Comparison of ENCODE assay signal across 16 mouse cellular contexts in genomic region chr2:120589759-120590158, GRCm38 (mm10). TPM values are rescaled to one million over a fixed set of nuclear protein-coding genes. Genes with fewer than 3 reads are reported as not detected.
DNase-seq lines count a peak whose midpoint lies in the region.
"Had no signal": no experiment of that assay in that cellular context is flagged by ENCODE, and none has a peak within 500 bp of the region (broad histone marks: within the 10 kb centered on the region; RNA-seq: fewer than 3 reads in every experiment).

No protein-coding gene starts in this region.

- intact Hi-C loops in left cerebral cortex, postnatal 14 days (cut with DNase I): no loop called here

- DNase-seq in layer of hippocampus, adult 18-20 months (ENCODE audit: low spot score in 2 of 2): peak; percentile 48 to 71
- no peak for DNase-seq in layer of hippocampus, postnatal 10 days (ENCODE audit: low spot score in 2 of 2)
- DNase-seq in frontal cortex, postnatal 36 days (ENCODE audit: low spot score in 2 of 2): peak; percentile 67 to 86
- DNase-seq in left cerebral cortex, postnatal 14 days (ENCODE audit: low spot score in 2 of 2): peak; percentile 67 to 73
- DNase-seq in right cerebral cortex, postnatal 36 days (ENCODE audit: low spot score in 2 of 2): peak; percentile 50 to 81
- no peak for DNase-seq in natural killer cell, adult 2 months (ENCODE audit: low spot score in 2 of 2)
- DNase-seq in heart, adult 8-10 months (ENCODE audit: low spot score): no peak
- DNase-seq in cerebellum, postnatal 10 days: no peak
- DNase-seq: adrenal gland, adult 8-10 months; cerebellum, adult 9-10 months; gastrocnemius, postnatal 25 days; heart, postnatal 14 days; lung, adult 18-20 months; lung, postnatal 14 days; spleen, adult 18-20 months; thymus, adult 2 months had no signal

RNA-seq across cellular contexts. Expression of gene Haus2, which starts 19.4 kb away (rescaled TPM):
- total RNA-seq in layer of hippocampus, adult 18-20 months (2021): 10 to 100 TPM; 12.1 to 12.2 TPM
- 10 to 100 TPM; 17.5 to 18.4 TPM for total RNA-seq in layer of hippocampus, postnatal 10 days (2021)
- 10 to 100 TPM; 16.3 to 17.1 TPM for total RNA-seq in left cerebral cortex, postnatal 14 days (2021)
- total RNA-seq in heart, adult 8-10 months (2022): 10 to 100 TPM in 3 of 4 experiments, 1 to 10 TPM in 1; 10.0 to 12.1 (median 11.4) TPM

RNA-seq across cellular contexts. Expression of gene Lrrc57, which starts 19.6 kb away (rescaled TPM):
- total RNA-seq in layer of hippocampus, adult 18-20 months (2021): 10 to 100 TPM; 30.9 to 32.2 TPM
- total RNA-seq in layer of hippocampus, postnatal 10 days (2021): 10 to 100 TPM; 25.3 to 25.8 TPM
- 10 to 100 TPM; 31.7 to 34.5 TPM for total RNA-seq in left cerebral cortex, postnatal 14 days (2021)
- total RNA-seq in heart, adult 8-10 months (2022): 10 to 100 TPM; 14.3 to 21.5 (median 17.8) TPM

RNA-seq across cellular contexts. Expression of gene Snap23, which starts 22.3 kb away (rescaled TPM):
- 10 to 100 TPM; 15.4 to 19.2 TPM for total RNA-seq in layer of hippocampus, adult 18-20 months (2021)
- total RNA-seq in layer of hippocampus, postnatal 10 days (2021): 10 to 100 TPM; 18.3 to 18.8 TPM
- total RNA-seq in left cerebral cortex, postnatal 14 days (2021): 10 to 100 TPM; 16.8 to 18.5 TPM
- 10 to 100 TPM; 53.4 to 63.6 (median 58.4) TPM for total RNA-seq in heart, adult 8-10 months (2022)

RNA-seq across cellular contexts. Expression of gene Zfp106, which starts 26.1 kb away (rescaled TPM):
- 100 to 1,000 TPM; 169 to 182 TPM for total RNA-seq in layer of hippocampus, adult 18-20 months (2021)
- total RNA-seq in layer of hippocampus, postnatal 10 days (2021): 100 to 1,000 TPM in 1 of 2 experiments, 10 to 100 TPM in 1; 98.3 to 101 TPM
- 100 to 1,000 TPM; 101 to 105 TPM for total RNA-seq in left cerebral cortex, postnatal 14 days (2021)
- 100 to 1,000 TPM; 499 to 578 (median 540) TPM for total RNA-seq in heart, adult 8-10 months (2022)

RNA-seq across cellular contexts. Expression of gene Stard9, which starts 39.2 kb away (rescaled TPM):
- 1 to 10 TPM; 7.5 to 8.2 TPM for total RNA-seq in layer of hippocampus, adult 18-20 months (2021)
- 10 to 100 TPM; 11.0 to 12.5 TPM for total RNA-seq in layer of hippocampus, postnatal 10 days (2021)
- total RNA-seq in left cerebral cortex, postnatal 14 days (2021): 1 to 10 TPM; 8.5 to 8.7 TPM
- 1 to 10 TPM; 6.1 to 8.5 (median 6.5) TPM for total RNA-seq in heart, adult 8-10 months (2022)

Comparison
In these comparisons a context has a peak if more than half of its experiments do, and no peak if none do; other contexts are left out.
1. DNase-seq: peak in layer of hippocampus, adult 18-20 months (2 of 2), frontal cortex, postnatal 36 days (2 of 2), left cerebral cortex, postnatal 14 days (2 of 2) and right cerebral cortex, postnatal 36 days (2 of 2); none in layer of hippocampus, postnatal 10 days (0 of 2), natural killer cell, adult 2 months (0 of 2), heart, adult 8-10 months (single experiment) and cerebellum, postnatal 10 days (0 of 2).